Mouse (Mus musculus) hindbrain, embryonic 10.5 days (tissue): ENCODE data around the gene Lsm8. TPM values are rescaled to one million over a fixed set of nuclear protein-coding genes. Genes with fewer than 3 reads are reported as not detected.

Experiments used
- DNase-seq: peaks from one replicate; pipeline ENCODE4 v3.0.0-alpha.2; 2017; ENCODE audit warnings: low spot score
- H3K27ac ChIP-seq: fragments of 300-500 bp; sonication (generic); 2 replicates; pipeline ENCODE4 v1.5.1; 2016; ENCODE audit warnings: mild to moderate bottlenecking, moderate library complexity
- H3K27me3 ChIP-seq: fragments of 300-500 bp; sonication (generic); 2 replicates; pipeline ENCODE4 v1.6.1; 2016; ENCODE audit warnings: mild to moderate bottlenecking; ENCODE audit not compliant: poor library complexity, insufficient read depth, severe bottlenecking
- H3K36me3 ChIP-seq: fragments of 300-500 bp; sonication (generic); 2 replicates; pipeline ENCODE4 v1.6.1; 2016; ENCODE audit warnings: mild to moderate bottlenecking, moderate library complexity
- H3K4me1 ChIP-seq: fragments of 300-500 bp; sonication (generic); replicated peaks from 2 replicates; pipeline ENCODE4 v1.6.1; 2016; ENCODE audit warnings: mild to moderate bottlenecking
- H3K4me3 ChIP-seq: fragments of 300-500 bp; sonication (generic); 2 replicates; pipeline ENCODE4 v1.5.1; 2016; ENCODE audit warnings: mild to moderate bottlenecking, moderate library complexity
- H3K9me3 ChIP-seq: fragments of 300-500 bp; sonication (generic); 2 replicates; pipeline ENCODE4 v1.6.1; 2016; ENCODE audit warnings: mild to moderate bottlenecking, moderate library complexity
- WGBS: fragments of 180-500 bp; shearing (Covaris S2); methylation state at CpG from one replicate; pipeline ENCODE4 v1.1.7; 2016; 5-methylcytosine and 5-hydroxymethylcytosine counted together
- polyA plus RNA-seq: library from polyadenylated mRNA; unstranded; fragments of >200 nt; fragmentation: Nextera tagmentation; extraction: Ambion mirVana; gene quantifications from 2 replicates; pipeline ENCODE4 v1.2.1, GENCODE M21; 2016

The Lsm8 gene
- polyA plus RNA-seq, 1 experiment from 2014 or later = 211 TPM

DNA sequence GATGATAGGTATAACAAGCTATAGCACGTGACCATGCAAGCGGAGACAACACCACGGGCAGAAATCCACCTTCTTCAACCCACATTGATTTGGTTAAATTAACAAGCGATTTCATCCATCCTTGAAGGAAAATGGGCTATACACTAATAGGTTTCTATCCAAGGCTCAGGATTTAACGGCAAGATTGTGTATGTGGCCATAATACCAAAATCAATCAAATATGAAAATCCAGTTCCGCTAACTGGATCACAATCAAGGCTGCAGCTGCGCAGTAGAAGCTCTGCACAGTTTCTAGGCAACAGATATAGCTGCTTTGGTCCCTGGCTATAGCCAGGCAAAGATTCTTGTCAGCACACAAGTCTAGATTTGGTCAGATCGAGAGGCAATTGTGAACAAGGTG is 17.6 kb downstream of the Lsm8 start, which contains the start of gene Ankrd7:
Gene Ankrd7, plus strand, starts transcription at position 301 of the 400 bp plus-strand sequence.
- no peaks in the 10 kb centered on the region for H3K4me1 ChIP-seq
- 93% methylated on average over 8 of the region's 8 CpGs for WGBS

DNA sequence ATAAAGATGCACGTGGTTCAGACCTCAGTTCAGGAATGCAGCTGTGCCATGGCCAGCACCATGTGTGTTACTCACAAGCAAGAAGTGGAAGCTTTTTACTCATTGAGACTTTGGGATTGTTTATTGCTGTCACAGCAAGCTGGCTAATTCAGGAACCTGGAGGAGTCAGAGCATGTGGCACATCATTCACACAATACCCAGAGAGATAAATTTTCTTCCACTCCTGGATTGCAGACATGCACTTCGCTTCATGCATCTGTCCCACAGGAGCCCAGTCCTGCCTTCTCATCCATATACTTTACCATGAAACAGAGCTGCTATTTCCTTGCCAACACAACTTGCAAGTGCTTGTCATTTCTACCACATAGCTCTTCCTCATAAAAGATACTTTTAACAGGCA is 40.7 kb downstream of the Lsm8 start:
- Histone ChIP-seq H3K36me3 (no peaks in the 10 kb centered on the region), H3K9me3 (no peaks in the 10 kb centered on the region), H3K4me3 (no peak overlapping the region), H3K4me1 (no peaks in the 10 kb centered on the region), H3K27me3 (no peaks in the 10 kb centered on the region), H3K27ac (no peak overlapping the region)
- no peak for DNase-seq
- WGBS = 78% methylated on average over 2 of the region's 2 CpGs

More for the DNA sequence above, 17.6 kb downstream of the Lsm8 start, which contains the start of gene Ankrd7:
- no peak for DNase-seq
- no peak within 1 kb of the TSS for H3K27ac ChIP-seq
- no peaks in the 10 kb centered on the region for H3K27me3 ChIP-seq
- H3K9me3 ChIP-seq = no peaks in the 10 kb centered on the region; the same call in 1 of the 2 replicates
- H3K36me3 ChIP-seq = no peaks in the 10 kb centered on the region
- no peak within 1 kb of the TSS for H3K4me3 ChIP-seq

- H3K4me3 ChIP-seq = no peak overlapping the region
- no peaks in the 10 kb centered on the region for H3K9me3 ChIP-seq
- H3K27ac ChIP-seq = no peak overlapping the region
- H3K36me3 ChIP-seq = no peaks in the 10 kb centered on the region
- DNase-seq = no peak
- H3K4me1 ChIP-seq = no peaks in the 10 kb centered on the region
- H3K27me3 ChIP-seq = no peaks in the 10 kb centered on the region
These were observed 45.8 kb downstream of the Lsm8 start for GRCm38 (mm10) chr6:18894142-18894541.

Other genes starting within 250 kb of the Lsm8 start
- 0.56 and 0.77 TPM in 2 replicates for gene Ankrd7, start 17.7 kb downstream of the Lsm8 start, polyA plus RNA-seq